8 mouse cellular contexts compared by ENCODE assay signal in genomic region chr2:93188020-93188760, GRCm38 (mm10). TPM values are rescaled to one million over a fixed set of nuclear protein-coding genes. Genes with fewer than 3 reads are reported as not detected.
DNase-seq lines count a peak whose midpoint lies in the region; ATAC-seq and TF ChIP-seq lines count a peak whose summit lies in the region.

No protein-coding gene starts in this region.

- peak overlapping the region; percentile 87 for H3K9ac ChIP-seq in heart, adult 2 months (ENCODE audit: low read depth, low read length)
- peak overlapping the region; percentile 90 for H3K9ac ChIP-seq in forebrain, postnatal 0 days
- H3K9ac ChIP-seq in midbrain, postnatal 0 days (replicated peaks; ENCODE audit: low read length, poor library complexity, severe bottlenecking) = peak overlapping the region; percentile 81

- no peak for TF ChIP-seq CTCF in heart, adult 2 months (IDR thresholded peaks at IDR 0.05)
- TF ChIP-seq CTCF in forebrain, postnatal 0 days (IDR thresholded peaks at IDR 0.05; ENCODE audit: low read depth) = no peak; the same call in 1 of the 2 replicates
- TF ChIP-seq CTCF in midbrain, postnatal 0 days (IDR thresholded peaks at IDR 0.05) = no peak

- H3K79me2 ChIP-seq in heart, adult 2 months (replicated peaks; ENCODE audit: control insufficient read depth, insufficient read depth, low read length) = peaks cover 3% of the 10 kb centered on the region

- peak; percentile 14; the same call in 1 of the 2 replicates for ATAC-seq in forebrain, postnatal 0 days
- ATAC-seq in midbrain, postnatal 0 days (ENCODE audit: low FRiP score) = peak; percentile 36; the same call in 1 of the 2 replicates

- H3K36me3 ChIP-seq in heart, adult 2 months (ENCODE audit: control insufficient read depth, insufficient read depth, low read length) = no peaks in the 10 kb centered on the region
- H3K36me3 ChIP-seq in forebrain, postnatal 0 days (ENCODE audit: insufficient read depth) = no peaks in the 10 kb centered on the region
- no peaks in the 10 kb centered on the region for H3K36me3 ChIP-seq in midbrain, postnatal 0 days (ENCODE audit: insufficient read depth, low read length)

- WGBS in heart, adult 2 months = under 1% methylated on average over 53 of the region's 53 CpGs
- WGBS in forebrain, postnatal 0 days = under 1% methylated on average over 51 of the region's 53 CpGs
- under 1% methylated on average over 52 of the region's 53 CpGs for WGBS in midbrain, postnatal 0 days

- H3K27ac ChIP-seq in heart, adult 2 months = peak overlapping the region; percentile 89
- peak overlapping the region; percentile 91 for H3K27ac ChIP-seq in forebrain, postnatal 0 days (ENCODE audit: low read depth, low read length)
- H3K27ac ChIP-seq in midbrain, postnatal 0 days (ENCODE audit: low read depth, low read length) = peak overlapping the region; percentile 71

- H3K4me2 ChIP-seq in forebrain, postnatal 0 days (ENCODE audit: low read depth) = peak overlapping the region; percentile 91
- H3K4me2 ChIP-seq in midbrain, postnatal 0 days (ENCODE audit: low read depth, low read length, poor library complexity, severe bottlenecking) = peak overlapping the region; percentile 96

- no peak for TF ChIP-seq POLR2A in heart, adult 2 months (IDR thresholded peaks at IDR 0.05; ENCODE audit: insufficient read depth, low read depth, low read length)

- peak; percentile 44 to 72 for DNase-seq in heart, adult 2 months
- DNase-seq in heart, adult 9 months (ENCODE audit: low spot score in 2 of 2) = no peak
- DNase-seq in Muller cell, postnatal 12 days (ENCODE audit: inconsistent ontology term) = peak; percentile 45
- peak; percentile 70 for DNase-seq in forebrain, postnatal 0 days
- DNase-seq in kidney, postnatal 10 days = peak; percentile 59
- no peak for DNase-seq in midbrain, postnatal 0 days (ENCODE audit: low spot score)
- DNase-seq in left cerebral cortex, adult 11 months (ENCODE audit: low spot score) = no peak
- no peak for DNase-seq in gastrocnemius, adult 18-20 months (ENCODE audit: low spot score)

- peak overlapping the region; percentile 78 for H3K4me3 ChIP-seq in heart, adult 2 months
- H3K4me3 ChIP-seq in forebrain, postnatal 0 days (ENCODE audit: low read depth, low read length) = peak overlapping the region; percentile 81
- H3K4me3 ChIP-seq in midbrain, postnatal 0 days (ENCODE audit: low read depth, low read length) = peak overlapping the region; percentile 76

- H3K4me1 ChIP-seq in heart, adult 2 months (ENCODE audit: control insufficient read depth, insufficient read depth, low read length) = peaks cover 7% of the 10 kb centered on the region
- H3K4me1 ChIP-seq in forebrain, postnatal 0 days (ENCODE audit: insufficient read depth) = peaks cover 30% of the 10 kb centered on the region
- H3K4me1 ChIP-seq in midbrain, postnatal 0 days (ENCODE audit: insufficient read depth, low read length) = peaks cover 16% of the 10 kb centered on the region

- no peaks in the 10 kb centered on the region for H3K27me3 ChIP-seq in heart, adult 2 months (ENCODE audit: control insufficient read depth, insufficient read depth, low read length)
- H3K27me3 ChIP-seq in forebrain, postnatal 0 days (ENCODE audit: insufficient read depth, low read length) = no peaks in the 10 kb centered on the region
- no peaks in the 10 kb centered on the region for H3K27me3 ChIP-seq in midbrain, postnatal 0 days (ENCODE audit: insufficient read depth, low read length)

- no peaks in the 10 kb centered on the region for H3K9me3 ChIP-seq in forebrain, postnatal 0 days (ENCODE audit: low read length)
- H3K9me3 ChIP-seq in midbrain, postnatal 0 days (ENCODE audit: low read length) = no peaks in the 10 kb centered on the region

- TF ChIP-seq EP300 in heart, adult 2 months (IDR thresholded peaks at IDR 0.05; ENCODE audit: insufficient read depth, low read depth, low read length) = no peak

- intact Hi-C loops in heart, adult 2 months (cut with DNase I) = loop anchor here (1.0 to 2.0 kb wide), 4 partner anchors 25 to 283 kb away; no protein-coding TSS in a partner anchor

RNA-seq across cellular contexts. Expression of gene Trp53i11, which starts 0.8 kb away (rescaled TPM):
- total RNA-seq in heart, adult 2 months (2021) = 10 to 100 TPM; 25.2 to 33.2 TPM
- 34.4 and 42.7 TPM in 2 replicates for polyA plus RNA-seq in heart, adult 2 months (2012; rRNA removed)
- 113 and 132 TPM in 2 replicates for total RNA-seq in forebrain, postnatal 0 days (2014; rRNA removed)
- 95.2 and 123 TPM in 2 replicates for polyA plus RNA-seq in forebrain, postnatal 0 days (2015; fragmentation: Nextera tagmentation; extraction: Ambion mirVana)
- total RNA-seq in midbrain, postnatal 0 days (2014; rRNA removed) = 111 and 124 TPM in 2 replicates
- 74.7 and 76.0 TPM in 2 replicates for polyA plus RNA-seq in midbrain, postnatal 0 days (2015; fragmentation: Nextera tagmentation; extraction: Ambion mirVana)
- total RNA-seq in gastrocnemius, adult 18-20 months (2021) = 1 to 10 TPM; 3.9 to 4.5 TPM

Comparison
In these comparisons a context has a peak if more than half of its experiments do, and no peak if none do; other contexts are left out.
1. DNase-seq: peak in heart, adult 2 months (2 of 2), Muller cell, postnatal 12 days (single experiment), forebrain, postnatal 0 days (single experiment) and kidney, postnatal 10 days (single experiment); none in heart, adult 9 months (0 of 2), midbrain, postnatal 0 days (single experiment), left cerebral cortex, adult 11 months (single experiment) and gastrocnemius, adult 18-20 months (single experiment).
2. RNA of gene Trp53i11, which starts 0.8 kb away (total RNA-seq): 113 to 132 TPM in forebrain, postnatal 0 days, 111 to 124 TPM in midbrain, postnatal 0 days and 25.2 to 33.2 TPM in heart, adult 2 months; 3.9 to 4.5 TPM in gastrocnemius, adult 18-20 months; every median in the first group is over 4 times any median in the second.
3. Peak in every context shown above with its lines, with median percentiles within 50 percentile points of each other: H3K27ac ChIP-seq, H3K4me3 ChIP-seq and H3K9ac ChIP-seq.